Mouse (Mus musculus): ENCODE measurements around the gene Hist1h3b.

Hist1h3b gene

DNA sequence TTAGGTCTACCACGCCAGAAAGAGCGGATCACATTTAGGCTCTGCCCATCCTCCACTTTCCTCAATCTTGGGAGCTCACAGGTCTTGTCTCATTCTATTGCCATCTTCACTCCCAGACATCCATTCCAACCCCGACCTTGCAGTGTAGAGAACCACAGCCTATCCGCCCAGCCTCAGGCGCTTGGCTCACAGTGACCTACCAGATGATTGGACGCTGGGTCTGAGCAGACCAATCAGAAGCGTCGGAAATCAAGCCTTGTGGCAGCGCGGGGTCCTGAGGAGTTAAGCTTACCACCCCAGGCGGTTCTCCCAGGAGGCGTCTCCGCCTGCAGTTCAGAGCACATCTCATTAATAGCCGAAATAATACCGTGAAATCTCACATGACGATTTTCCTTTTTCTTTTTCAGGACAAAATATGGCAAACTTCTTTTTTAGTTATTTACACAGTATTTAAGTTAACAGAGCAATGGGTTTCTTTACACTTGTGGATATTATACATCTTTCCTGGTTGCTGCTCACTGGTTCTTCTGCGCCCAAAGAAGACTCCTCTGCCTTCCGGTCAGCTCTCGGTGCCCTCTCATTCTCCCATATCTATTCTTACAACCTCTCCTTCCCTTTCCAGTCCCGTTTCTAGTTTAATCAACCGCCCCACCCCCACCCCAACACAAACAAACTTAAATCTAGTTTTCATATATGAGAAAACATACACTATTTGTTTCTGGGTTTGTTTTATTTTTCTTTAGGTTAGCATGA, 20.7 kb downstream of the Hist1h3b start:
- no peak for DNase-seq (ENCODE audit: low spot score in 2 of 2)

DNA sequence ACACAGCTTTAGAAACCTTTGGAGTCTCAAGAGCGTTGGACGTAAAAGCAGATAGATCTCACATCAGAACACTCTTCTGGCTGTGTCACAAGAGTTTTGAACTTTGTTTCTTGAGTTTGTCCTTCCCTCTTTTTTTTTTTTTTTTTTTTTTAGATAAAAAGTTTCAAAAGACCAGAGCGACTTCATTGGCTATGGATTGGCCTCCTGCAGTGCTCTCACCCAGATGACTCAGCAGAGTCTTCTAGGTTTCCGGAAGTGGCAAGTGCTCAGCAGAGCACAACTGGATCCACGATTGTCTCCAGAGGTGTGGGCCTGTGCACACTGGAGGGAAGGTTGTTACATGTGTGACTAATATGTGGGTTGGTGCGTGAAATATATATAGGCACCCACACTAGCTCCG, 26.3 kb downstream of the Hist1h3b start:
- no peak for DNase-seq (ENCODE audit: low spot score in 2 of 2)

DNA sequence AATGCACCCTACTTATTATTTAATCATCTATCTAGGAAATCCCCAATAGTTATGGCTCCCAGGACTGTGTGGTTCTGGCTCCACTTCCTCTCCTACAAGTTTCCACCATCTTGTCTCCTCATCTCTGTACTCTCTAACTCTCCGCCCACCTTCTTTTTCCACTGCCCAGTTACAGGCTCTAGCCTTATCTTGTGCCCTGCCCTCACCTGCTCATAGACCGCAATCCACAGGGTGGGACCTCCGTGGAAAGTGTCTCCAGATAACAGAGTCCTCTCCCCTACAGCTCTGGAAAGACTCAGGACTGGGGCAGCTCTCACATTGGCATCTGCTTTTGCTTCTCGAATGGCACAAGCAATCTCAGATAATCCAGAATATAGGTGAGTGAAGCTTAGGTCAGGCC, 27.0 kb downstream of the Hist1h3b start:
- DNase-seq (ENCODE audit: low spot score in 2 of 2) = no peak

DNA sequence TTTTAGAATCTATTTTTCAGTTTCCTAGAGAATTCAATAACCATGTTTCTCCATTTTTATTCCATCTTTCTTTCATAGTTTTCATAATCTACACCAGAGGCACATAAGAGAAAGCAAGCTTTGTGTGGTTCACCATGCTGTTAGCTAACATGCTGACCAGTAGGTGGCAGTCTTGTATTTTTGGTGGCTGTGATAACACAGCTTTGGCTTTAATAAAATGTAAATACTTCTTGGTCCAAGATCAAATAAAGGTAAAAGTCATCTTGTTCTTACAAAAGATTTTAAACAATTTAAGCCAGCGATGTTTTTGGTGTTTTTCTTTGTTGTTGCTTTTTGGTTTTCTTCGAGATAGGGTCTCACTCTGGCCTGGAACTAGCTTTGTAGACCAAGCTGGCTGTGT, 40.5 kb downstream of the Hist1h3b start:
- DNase-seq (ENCODE audit: low spot score in 2 of 2) = peak in 1 of 2 experiments; percentile 7

DNA sequence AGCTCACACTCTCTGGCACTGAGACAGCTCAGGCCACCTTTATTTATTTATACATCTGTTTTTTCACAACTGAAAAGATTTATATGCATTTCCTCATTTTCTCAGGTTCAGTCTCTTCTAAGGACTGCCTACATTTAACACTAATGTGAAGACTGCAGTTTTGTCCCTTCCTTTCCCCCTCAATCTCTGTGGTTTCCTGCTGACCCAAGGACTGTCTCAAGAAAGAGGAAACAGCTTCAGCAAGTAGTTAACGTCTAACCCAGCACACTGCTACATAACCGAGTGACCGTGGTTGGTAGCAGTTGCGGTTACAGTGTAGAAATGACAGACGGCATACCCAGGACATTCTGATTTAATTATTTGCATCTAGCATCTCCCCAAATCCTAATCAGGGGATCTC, 47.3 kb downstream of the Hist1h3b start:
- no peak for DNase-seq (ENCODE audit: low spot score in 2 of 2)

Data from frontal cortex, postnatal 25 days (tissue).